Mouse (Mus musculus): ENCODE measurements around the gene Notch4. TPM values are rescaled to one million over a fixed set of nuclear protein-coding genes. Genes with fewer than 3 reads are reported as not detected.

Notch4 gene
- polyA plus RNA-seq, 1 experiment from 2014 or later, result 11.6 TPM

- H3K36me3 ChIP-seq (ENCODE audit: control insufficient read depth, insufficient read depth, low read length), result no peaks in the 10 kb centered on the region
- peak overlapping the region; percentile 67; the same call in 1 of the 2 replicates for H3K4me3 ChIP-seq (ENCODE audit: low read depth, low read length)
- WGBS, result 30% methylated on average over 5 of the region's 5 CpGs
- no peak overlapping the region for H3K9ac ChIP-seq (ENCODE audit: low read depth, low read length)
- ATAC-seq (ENCODE audit: low FRiP score), result no peak
- DNase-seq (ENCODE audit: low spot score), result no peak
- peaks cover 32% of the 10 kb centered on the region for H3K4me1 ChIP-seq (replicated peaks; ENCODE audit: control insufficient read depth, insufficient read depth, low read length)
- H3K27me3 ChIP-seq (ENCODE audit: control insufficient read depth, insufficient read depth, low read length), result peaks cover 35% of the 10 kb centered on the region
- H3K4me2 ChIP-seq (replicated peaks; ENCODE audit: low read depth, low read length), result peak overlapping the region; percentile 60; the same call in 1 of the 2 replicates
- no peak overlapping the region for H3K27ac ChIP-seq (ENCODE audit: low read depth, low read length)
- H3K9me3 ChIP-seq (ENCODE audit: control insufficient read depth, low read length), result no peaks in the 10 kb centered on the region
These were observed 64.5 kb downstream of the Notch4 start for GRCm38 (mm10) chr17:34628644-34628967.

- Histone ChIP-seq H3K4me1 (replicated peaks; ENCODE audit: control insufficient read depth, insufficient read depth, low read length) (peaks cover 32% of the 10 kb centered on the region), H3K4me3 (ENCODE audit: low read depth, low read length) (peak within 1 kb of the TSS; percentile 67), H3K27ac (ENCODE audit: low read depth, low read length) (no peak within 1 kb of the TSS), H3K27me3 (ENCODE audit: control insufficient read depth, insufficient read depth, low read length) (peaks cover 35% of the 10 kb centered on the region), H3K9ac (ENCODE audit: low read depth, low read length) (0 out of 2 replicates have a peak within 1 kb of the TSS, but pooled peaks have one; percentile 20), H3K36me3 (ENCODE audit: control insufficient read depth, insufficient read depth, low read length) (no peaks in the 10 kb centered on the region), H3K4me2 (replicated peaks; ENCODE audit: low read depth, low read length) (peak within 1 kb of the TSS; percentile 60), H3K9me3 (ENCODE audit: control insufficient read depth, low read length) (no peaks in the 10 kb centered on the region)
- ATAC-seq (ENCODE audit: low FRiP score), result no peak
- WGBS, result under 1% methylated on average over 16 of the region's 16 CpGs
- peak; percentile 59 for DNase-seq (ENCODE audit: low spot score)
These were observed 65.2 kb downstream of the Notch4 start, which contains the start of gene Prrt1 for GRCm38 (mm10) chr17:34629221-34629751. TSS of gene Prrt1 (plus strand) at chr17:34629533.

- Histone ChIP-seq H3K27ac (ENCODE audit: low read depth, low read length) (no peak overlapping the region), H3K9ac (ENCODE audit: low read depth, low read length) (0 out of 2 replicates have a peak overlapping the region, but pooled peaks have one; percentile 20), H3K4me1 (replicated peaks; ENCODE audit: control insufficient read depth, insufficient read depth, low read length) (peaks cover 32% of the 10 kb centered on the region), H3K4me3 (ENCODE audit: low read depth, low read length) (peak overlapping the region; percentile 28), H3K4me2 (replicated peaks; ENCODE audit: low read depth, low read length) (peak overlapping the region; percentile 60), H3K9me3 (ENCODE audit: control insufficient read depth, low read length) (no peaks in the 10 kb centered on the region), H3K27me3 (ENCODE audit: control insufficient read depth, insufficient read depth, low read length) (peaks cover 35% of the 10 kb centered on the region), H3K36me3 (ENCODE audit: control insufficient read depth, insufficient read depth, low read length) (no peaks in the 10 kb centered on the region)
- peak; percentile 27 for DNase-seq (ENCODE audit: low spot score)
- WGBS, result 15% methylated on average over 12 of the region's 12 CpGs
- ATAC-seq (ENCODE audit: low FRiP score), result no peak
These were observed 65.9 kb downstream of the Notch4 start for GRCm38 (mm10) chr17:34629796-34630603.

- H3K4me2 ChIP-seq (replicated peaks; ENCODE audit: low read depth, low read length), result peak overlapping the region; percentile 60
- ATAC-seq (ENCODE audit: low FRiP score) (no peak), DNase-seq (ENCODE audit: low spot score) (peak; percentile 27)
- H3K4me3 ChIP-seq (ENCODE audit: low read depth, low read length), result peak overlapping the region; percentile 27
- peak overlapping the region; percentile 11; the same call in 1 of the 2 replicates for H3K9ac ChIP-seq (ENCODE audit: low read depth, low read length)
- H3K27ac ChIP-seq (ENCODE audit: low read depth, low read length), result no peak overlapping the region
- H3K27me3 ChIP-seq (ENCODE audit: control insufficient read depth, insufficient read depth, low read length), result peaks cover 35% of the 10 kb centered on the region
- peaks cover 32% of the 10 kb centered on the region for H3K4me1 ChIP-seq (replicated peaks; ENCODE audit: control insufficient read depth, insufficient read depth, low read length)
- no peaks in the 10 kb centered on the region for H3K36me3 ChIP-seq (ENCODE audit: control insufficient read depth, insufficient read depth, low read length)
- WGBS, result 2% methylated on average over 34 of the region's 48 CpGs
- H3K9me3 ChIP-seq (ENCODE audit: control insufficient read depth, low read length), result no peaks in the 10 kb centered on the region
These were observed 66.8 kb downstream of the Notch4 start for GRCm38 (mm10) chr17:34630761-34631301.

GRCm38 (mm10) chr17:34631647-34632046 is 67.6 kb downstream of the Notch4 start:
- Histone ChIP-seq H3K4me3 (ENCODE audit: low read depth, low read length) (peak overlapping the region; percentile 12), H3K9me3 (ENCODE audit: control insufficient read depth, low read length) (no peaks in the 10 kb centered on the region), H3K27me3 (ENCODE audit: control insufficient read depth, insufficient read depth, low read length) (peaks cover 35% of the 10 kb centered on the region), H3K4me1 (replicated peaks; ENCODE audit: control insufficient read depth, insufficient read depth, low read length) (peaks cover 26% of the 10 kb centered on the region), H3K27ac (ENCODE audit: low read depth, low read length) (no peak overlapping the region), H3K9ac (ENCODE audit: low read depth, low read length) (no peak overlapping the region), H3K4me2 (replicated peaks; ENCODE audit: low read depth, low read length) (peak overlapping the region; percentile 42), H3K36me3 (ENCODE audit: control insufficient read depth, insufficient read depth, low read length) (no peaks in the 10 kb centered on the region)
- ATAC-seq (ENCODE audit: low FRiP score) (no peak), DNase-seq (ENCODE audit: low spot score) (no peak)
- whole genome bisulfite sequencing, result 6% methylated on average over 12 of the region's 12 CpGs

GRCm38 (mm10) chr17:34632261-34632691 is 68.2 kb downstream of the Notch4 start:
- Histone ChIP-seq H3K36me3 (ENCODE audit: control insufficient read depth, insufficient read depth, low read length) (no peaks in the 10 kb centered on the region), H3K4me2 (replicated peaks; ENCODE audit: low read depth, low read length) (peak overlapping the region; percentile 42), H3K27me3 (ENCODE audit: control insufficient read depth, insufficient read depth, low read length) (peaks cover 35% of the 10 kb centered on the region), H3K4me1 (replicated peaks; ENCODE audit: control insufficient read depth, insufficient read depth, low read length) (peaks cover 26% of the 10 kb centered on the region), H3K9me3 (ENCODE audit: control insufficient read depth, low read length) (no peaks in the 10 kb centered on the region), H3K9ac (ENCODE audit: low read depth, low read length) (0 out of 2 replicates have a peak overlapping the region, but pooled peaks have one; percentile 15), H3K4me3 (ENCODE audit: low read depth, low read length) (peak overlapping the region; percentile 12), H3K27ac (ENCODE audit: low read depth, low read length) (no peak overlapping the region)
- ATAC-seq (ENCODE audit: low FRiP score) (no peak), DNase-seq (ENCODE audit: low spot score) (peak; percentile 42)
- 1% methylated on average over 26 of the region's 26 CpGs for WGBS

- Histone ChIP-seq H3K4me2 (replicated peaks; ENCODE audit: low read depth, low read length) (no peak overlapping the region), H3K27me3 (ENCODE audit: control insufficient read depth, insufficient read depth, low read length) (peaks cover 19% of the 10 kb centered on the region), H3K36me3 (ENCODE audit: control insufficient read depth, insufficient read depth, low read length) (no peaks in the 10 kb centered on the region), H3K9ac (ENCODE audit: low read depth, low read length) (no peak overlapping the region), H3K4me1 (replicated peaks; ENCODE audit: control insufficient read depth, insufficient read depth, low read length) (peaks cover 8% of the 10 kb centered on the region; the same call in 1 of the 2 replicates), H3K4me3 (ENCODE audit: low read depth, low read length) (no peak overlapping the region), H3K9me3 (ENCODE audit: control insufficient read depth, low read length) (no peaks in the 10 kb centered on the region), H3K27ac (ENCODE audit: low read depth, low read length) (no peak overlapping the region)
- 79% methylated on average over 2 of the region's 2 CpGs for WGBS
- DNase-seq (ENCODE audit: low spot score) (no peak), ATAC-seq (ENCODE audit: low FRiP score) (no peak)
These were observed 71.6 kb downstream of the Notch4 start for GRCm38 (mm10) chr17:34635671-34636070.

- Histone ChIP-seq H3K4me1 (replicated peaks; ENCODE audit: control insufficient read depth, insufficient read depth, low read length) (no peaks in the 10 kb centered on the region), H3K9me3 (ENCODE audit: control insufficient read depth, low read length) (no peaks in the 10 kb centered on the region), H3K9ac (ENCODE audit: low read depth, low read length) (no peak overlapping the region), H3K27me3 (ENCODE audit: control insufficient read depth, insufficient read depth, low read length) (peaks cover 2% of the 10 kb centered on the region), H3K4me2 (replicated peaks; ENCODE audit: low read depth, low read length) (no peak overlapping the region), H3K4me3 (ENCODE audit: low read depth, low read length) (no peak overlapping the region), H3K27ac (ENCODE audit: low read depth, low read length) (no peak overlapping the region), H3K36me3 (ENCODE audit: control insufficient read depth, insufficient read depth, low read length) (no peaks in the 10 kb centered on the region)
- ATAC-seq (ENCODE audit: low FRiP score) (no peak), DNase-seq (ENCODE audit: low spot score) (no peak)
- 65% methylated on average over 3 of the region's 3 CpGs for WGBS
These were observed 73.4 kb downstream of the Notch4 start for GRCm38 (mm10) chr17:34637459-34637858.

Measured in hindbrain, embryonic 11.5 days (tissue).